Mouse (Mus musculus): ENCODE measurements at regions not wholly inside any gene's neighbourhood (a gene's known extent, or its start where the extent isn't known, plus 50 kb on each side); places are given as distances from the start of the nearest gene placed in this dataset.

GRCm38 (mm10) chrX:13921867-13922266 is 70.7 kb upstream of the Cask start:
- DNase-seq = no peak

GRCm38 (mm10) chrX:13918659-13919058 is 67.5 kb upstream of the Cask start:
- DNase-seq = peak; percentile 2
